Mouse (Mus musculus) ES-E14 (cell line): ENCODE data around the gene Cdkn2c.

Experiments
- CHD2 ChIP-seq: IDR thresholded peaks from 2 replicates; pipeline ENCODE4 v1.6.1; 2014; ENCODE audit warnings: mild to moderate bottlenecking, low read depth, low read length, inconsistent platforms
- ZC3H11A ChIP-seq: IDR thresholded peaks from 2 replicates; pipeline ENCODE4 v1.6.1; 2012; ENCODE audit warnings: low read depth, mild to moderate bottlenecking, inconsistent platforms, low read length, borderline replicate concordance
- ZNF384 ChIP-seq: IDR thresholded peaks from 2 replicates; pipeline ENCODE4 v1.6.1; 2012; ENCODE audit warnings: low read depth, low read length, inconsistent platforms

DNA sequence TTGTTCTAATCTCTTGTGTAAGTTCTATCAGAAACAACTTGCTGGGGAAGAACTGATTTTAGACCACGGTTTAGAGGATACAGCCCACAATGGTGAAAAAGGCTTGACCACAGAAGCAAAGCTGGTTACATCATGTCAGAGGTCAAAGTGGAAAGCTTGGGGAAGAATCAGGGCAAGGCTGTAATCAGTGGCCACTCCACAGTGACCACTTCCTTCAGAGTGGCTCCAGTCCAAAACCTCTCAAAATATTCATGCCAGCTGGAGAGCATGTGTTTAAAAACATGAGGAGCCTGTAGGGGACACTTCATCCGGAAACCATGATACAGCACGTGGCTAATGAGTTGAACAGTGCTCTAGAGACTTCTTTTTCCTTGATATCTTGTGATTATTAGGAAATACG is 54.4 kb downstream of the Cdkn2c start:
- no peak for TF ChIP-seq CHD2
- no peak for TF ChIP-seq ZC3H11A
- TF ChIP-seq ZNF384: no peak
